Mouse (Mus musculus) large intestine, adult 2 months (tissue): ENCODE data around the gene Ccser2. TPM values are rescaled to one million over a fixed set of nuclear protein-coding genes. Genes with fewer than 3 reads are reported as not detected.
A peak's percentile ranks its signal among the peaks of the same experiment; 100 is the strongest.

ENCODE experiments used
- DNase-seq: peaks from one replicate; pipeline ENCODE4 v3.0.0-alpha.2; 2012; ENCODE audit warnings: low read depth, low spot score
- WGBS: fragments of 180-500 bp; shearing (Covaris S2); methylation state at CpG from one replicate; pipeline ENCODE4 v1.1.7; 2018; 5-methylcytosine and 5-hydroxymethylcytosine counted together
- polyA plus RNA-seq: library from polyadenylated mRNA; depleted of rRNA; stranded (reverse); fragments of >200 nt; gene quantifications from 2 replicates; pipeline ENCODE4 v1.2.3, GENCODE M21; 2012

Ccser2 gene
- polyA plus RNA-seq, 1 experiment, result 11.4 TPM

DNA sequence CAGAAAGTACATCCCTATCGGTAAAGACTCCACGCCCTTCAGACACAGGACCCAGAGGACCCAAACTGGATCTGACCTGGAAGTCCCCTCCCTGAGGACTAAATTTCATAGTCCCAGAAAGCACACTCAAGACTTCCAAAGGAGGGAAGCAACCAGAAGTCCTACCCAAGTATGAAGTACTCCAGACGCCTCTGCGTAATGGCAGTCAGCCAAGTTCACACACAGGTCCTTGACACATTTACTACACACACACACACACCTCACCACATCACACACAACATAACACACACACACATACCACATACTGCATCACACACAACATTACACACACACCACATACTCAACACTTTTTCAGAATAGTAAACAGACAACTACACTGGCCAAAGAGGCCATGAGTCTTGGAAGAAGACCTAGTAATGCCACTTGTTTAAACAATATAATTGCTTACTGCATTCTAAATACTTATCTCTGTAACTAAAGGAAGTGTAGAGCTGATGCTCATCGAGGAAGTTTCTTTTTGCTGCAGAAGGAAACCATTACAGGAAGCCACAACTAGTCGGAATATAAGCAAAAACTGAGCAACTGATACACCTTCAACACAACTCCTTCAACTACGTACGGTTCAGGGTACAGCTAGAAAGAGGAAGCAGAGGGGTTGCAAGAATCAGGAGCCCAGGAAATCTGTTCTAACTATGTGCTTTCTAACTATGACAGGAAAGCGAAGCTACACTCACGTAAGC lies 15.7 kb downstream of the Ccser2 start:
- no peak for DNase-seq
- WGBS, result 56% methylated on average over 10 of the region's 10 CpGs

GRCm38 (mm10) chr14:36952142-36952541 lies 16.4 kb downstream of the Ccser2 start:
- 10% methylated on average over 2 of the region's 2 CpGs for WGBS
- DNase-seq, result no peak

DNA sequence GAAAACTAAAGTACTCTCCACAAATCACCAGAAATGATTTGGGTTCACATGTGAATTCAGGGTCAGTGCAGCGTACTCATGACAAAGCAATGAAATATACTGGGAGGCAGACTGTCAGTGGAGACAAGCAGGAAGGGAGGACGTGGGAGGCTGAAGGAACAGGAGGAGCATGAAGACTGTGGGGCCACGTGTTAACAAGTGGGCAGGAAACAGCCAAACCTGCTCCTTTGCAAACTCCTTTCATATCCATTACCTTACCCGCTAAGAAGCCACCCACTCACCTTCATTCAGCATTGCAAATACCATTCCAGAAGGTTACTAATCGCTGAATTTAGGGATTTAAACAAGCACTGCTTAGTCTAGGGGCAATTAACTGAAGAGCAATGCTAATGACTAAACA lies 25.9 kb downstream of the Ccser2 start:
- WGBS, result 56% methylated on average over 5 of the region's 5 CpGs
- DNase-seq, result no peak

- WGBS, result 74% methylated on average over 2 of the region's 2 CpGs
- DNase-seq, result no peak
These were observed 30.6 kb downstream of the Ccser2 start for GRCm38 (mm10) chr14:36937941-36938340.

DNA sequence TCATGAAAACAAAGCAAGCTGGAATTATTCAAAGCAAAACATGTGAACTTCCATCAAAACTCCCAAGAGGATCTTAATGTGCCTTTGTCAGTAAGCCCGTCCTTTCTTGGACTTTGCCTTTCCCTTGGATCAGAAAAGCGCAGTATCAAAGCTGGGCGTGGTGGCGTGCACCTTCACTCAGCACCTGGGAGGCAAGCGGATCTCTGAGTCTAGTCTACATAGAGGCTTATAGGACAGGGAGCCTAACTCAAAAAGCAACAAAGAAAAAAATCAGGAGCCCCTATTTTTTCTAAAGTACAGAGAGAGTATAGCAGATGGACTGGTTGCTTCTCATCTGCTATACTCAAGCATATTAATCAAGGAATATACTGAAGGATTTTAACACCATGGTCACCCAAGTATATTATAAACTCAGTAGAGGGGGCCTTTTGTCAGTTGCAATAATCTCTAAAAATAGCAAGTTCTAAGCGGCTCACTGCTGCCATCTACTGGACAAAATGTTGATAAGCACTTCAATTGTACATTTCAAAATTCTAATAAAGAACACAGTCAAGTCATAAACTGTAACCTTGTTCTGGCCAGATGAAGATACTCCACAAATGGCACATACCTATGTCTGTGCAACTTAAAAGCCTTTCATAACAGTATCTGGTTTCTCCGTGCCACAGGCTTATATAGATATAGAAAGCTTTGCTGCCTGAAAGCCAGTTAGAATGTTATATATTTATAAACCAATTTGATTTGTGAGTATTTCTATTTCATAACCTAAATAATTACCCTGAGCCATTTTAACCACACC lies 31.3 kb downstream of the Ccser2 start:
- peak; percentile 51 for DNase-seq
- WGBS, result 29% methylated on average over 7 of the region's 7 CpGs

- WGBS, result 28% methylated on average over 10 of the region's 10 CpGs
- DNase-seq, result no peak
These were observed 35.8 kb downstream of the Ccser2 start for GRCm38 (mm10) chr14:36932638-36933382.

- DNase-seq, result no peak
These were observed 36.5 kb downstream of the Ccser2 start for GRCm38 (mm10) chr14:36932038-36932437.

GRCm38 (mm10) chr14:36923383-36923782 lies 45.2 kb downstream of the Ccser2 start:
- 88% methylated on average over 3 of the region's 3 CpGs for WGBS
- DNase-seq, result no peak

DNA sequence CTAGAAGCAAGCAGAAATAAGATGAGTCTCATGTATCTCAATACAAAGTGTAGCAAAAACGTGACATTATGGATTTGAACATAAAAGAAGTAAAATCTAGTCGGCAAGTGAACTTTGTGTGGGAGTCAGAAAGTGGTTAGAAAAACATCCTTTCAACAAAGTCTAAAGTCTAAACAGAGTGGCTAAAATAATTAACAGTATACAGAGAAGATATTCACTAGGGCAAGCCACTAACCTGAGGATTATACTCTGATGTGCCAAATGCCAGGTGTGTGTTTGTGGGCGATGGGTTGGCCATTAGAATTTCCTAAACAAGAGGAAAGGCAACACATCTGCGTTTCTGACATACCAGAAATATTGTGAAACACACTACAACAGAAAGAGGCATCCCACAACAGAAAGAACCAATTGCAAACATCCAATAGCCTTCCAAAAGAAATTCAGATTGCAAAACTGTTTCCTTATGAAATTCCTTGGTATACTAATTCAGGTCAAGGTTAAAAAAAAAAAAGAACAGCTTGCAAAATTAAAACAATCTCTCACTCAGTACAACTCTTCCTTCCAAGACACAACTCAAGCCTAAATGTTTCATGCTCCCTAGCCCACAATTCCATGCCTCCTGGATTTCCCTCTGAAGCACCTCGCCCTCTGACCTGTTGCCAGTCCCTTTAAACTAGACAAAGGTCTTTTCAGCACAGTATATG lies 47.1 kb downstream of the Ccser2 start:
- no peak for DNase-seq
- WGBS, result 71% methylated on average over 5 of the region's 5 CpGs

GRCm38 (mm10) chr14:36919886-36920285 lies 48.7 kb downstream of the Ccser2 start:
- 66% methylated on average over 8 of the region's 8 CpGs for WGBS
- no peak for DNase-seq

GRCm38 (mm10) chr14:36919146-36919545 lies 49.4 kb downstream of the Ccser2 start:
- DNase-seq, result peak; percentile 55
- WGBS, result 8% methylated on average over 13 of the region's 13 CpGs

DNA sequence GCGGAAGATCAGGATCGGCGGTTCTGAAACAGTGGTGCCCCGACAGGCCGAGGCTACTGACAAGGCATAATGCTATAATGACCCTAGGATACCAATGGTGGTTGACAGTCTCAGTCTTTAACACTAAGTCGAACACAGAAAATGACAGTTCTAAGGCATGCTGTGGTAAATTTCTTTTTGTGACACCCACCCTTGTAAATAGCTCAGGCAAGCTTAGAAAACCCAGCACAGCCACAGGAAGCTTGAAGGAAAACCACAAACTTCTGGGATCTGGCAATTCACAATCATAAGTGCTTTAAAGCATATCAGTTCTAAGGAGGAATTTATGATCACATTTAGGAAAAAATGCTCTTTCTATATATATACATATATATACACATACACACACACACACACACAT lies 53.4 kb downstream of the Ccser2 start:
- 94% methylated on average over 6 of the region's 6 CpGs for WGBS
- DNase-seq, result no peak

DNA sequence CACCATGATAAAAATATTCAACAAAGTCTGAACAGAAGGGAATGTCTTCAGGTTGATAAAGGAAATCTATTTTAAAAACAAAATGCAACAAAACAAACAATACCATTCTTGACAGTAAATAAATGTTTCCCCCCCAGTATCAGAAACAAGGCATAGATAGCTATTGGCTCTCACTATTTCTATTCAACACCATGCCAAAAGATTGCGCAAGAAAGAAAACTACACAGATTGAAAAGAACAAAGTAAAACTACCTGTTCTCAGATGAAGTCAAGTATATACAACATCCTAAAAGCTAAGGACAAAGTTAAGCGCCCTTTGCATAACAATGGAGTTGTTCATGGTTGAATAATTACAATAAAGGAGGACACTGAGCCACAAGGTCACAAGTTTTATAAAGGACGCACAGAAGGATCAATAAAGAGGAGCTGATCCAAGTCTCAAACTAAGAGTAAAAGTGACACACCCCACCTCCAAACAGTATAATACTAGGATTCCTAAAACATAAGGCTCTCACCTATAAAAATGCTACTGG lies 54.0 kb downstream of the Ccser2 start:
- 68% methylated on average over 3 of the region's 3 CpGs for WGBS
- DNase-seq, result no peak

GRCm38 (mm10) chr14:36911738-36912137 lies 56.8 kb downstream of the Ccser2 start:
- no peak for DNase-seq
- 44% methylated on average over 6 of the region's 6 CpGs for WGBS

DNA sequence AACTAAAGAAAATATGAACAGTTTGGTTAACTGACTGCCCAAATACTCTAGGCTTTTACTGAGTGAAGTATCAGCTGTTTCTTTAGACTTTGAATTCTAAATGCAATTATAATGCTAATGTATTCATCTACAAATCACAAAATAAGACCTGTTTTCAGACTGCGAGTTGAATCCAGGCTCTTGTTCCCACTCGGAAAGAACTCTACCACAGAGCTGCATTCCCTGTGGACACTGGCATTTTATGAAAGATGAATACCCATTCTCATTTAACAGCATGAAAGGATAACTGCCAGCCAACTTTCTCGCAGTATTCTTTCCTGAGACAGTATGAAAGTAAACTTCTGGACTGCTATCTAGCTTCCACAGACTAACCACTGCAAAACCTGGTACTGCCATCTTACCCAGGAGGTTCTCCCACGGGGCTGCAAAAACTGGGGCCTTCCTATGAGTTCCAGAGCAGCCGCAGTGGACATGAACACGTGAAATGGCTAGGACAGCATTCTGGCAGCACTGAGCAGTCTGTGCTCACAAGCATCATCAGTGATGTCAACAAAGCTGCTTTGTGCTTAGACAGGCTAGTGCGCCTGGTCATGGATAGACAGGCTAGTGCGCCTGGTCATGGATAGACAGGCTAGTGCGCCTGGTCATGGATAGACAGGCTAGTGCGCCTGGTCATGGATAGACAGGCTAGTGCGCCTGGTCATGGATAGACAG lies 62.6 kb downstream of the Ccser2 start:
- 92% methylated on average over 11 of the region's 11 CpGs for WGBS
- no peak for DNase-seq

DNA sequence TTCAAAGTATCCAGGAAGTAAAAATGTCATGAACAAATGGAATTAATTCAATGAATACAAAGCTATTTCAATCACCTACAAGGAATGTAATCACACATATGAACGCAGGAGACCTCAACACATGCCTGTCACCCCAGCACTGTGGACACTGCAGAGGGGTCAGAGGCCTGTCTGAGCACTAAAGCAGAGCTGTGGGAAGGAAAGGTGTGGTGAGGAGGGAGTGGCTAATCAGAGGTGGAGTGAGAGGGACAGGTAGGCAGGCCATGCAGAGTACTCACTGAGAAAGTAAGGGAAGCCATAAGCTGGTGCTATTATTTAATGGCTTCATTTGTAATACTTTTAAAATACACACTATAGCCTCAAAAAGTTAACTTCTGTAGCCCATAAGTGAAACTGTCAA lies 64.4 kb downstream of the Ccser2 start:
- 43% methylated on average over 1 of the region's 1 CpGs for WGBS
- no peak for DNase-seq

DNA sequence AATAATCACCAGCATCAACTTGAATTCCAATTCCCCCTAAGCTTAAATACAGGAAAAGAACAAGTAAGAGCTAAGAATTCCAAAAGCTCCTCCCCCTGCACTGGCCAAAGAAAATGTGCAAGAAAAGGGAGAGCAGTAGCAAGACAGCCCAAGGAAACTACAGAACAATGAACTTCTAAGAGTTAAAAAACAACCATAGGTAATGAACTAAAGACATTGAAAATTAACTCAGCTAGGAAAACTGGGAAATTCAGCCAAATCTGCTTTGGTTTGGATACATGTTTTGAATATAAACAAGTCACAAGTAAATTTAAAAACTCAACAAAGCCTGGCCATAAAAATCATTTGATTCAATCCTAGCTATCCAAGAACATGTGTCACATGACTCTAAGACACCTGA lies 67.7 kb downstream of the Ccser2 start:
- no peak for DNase-seq

DNA sequence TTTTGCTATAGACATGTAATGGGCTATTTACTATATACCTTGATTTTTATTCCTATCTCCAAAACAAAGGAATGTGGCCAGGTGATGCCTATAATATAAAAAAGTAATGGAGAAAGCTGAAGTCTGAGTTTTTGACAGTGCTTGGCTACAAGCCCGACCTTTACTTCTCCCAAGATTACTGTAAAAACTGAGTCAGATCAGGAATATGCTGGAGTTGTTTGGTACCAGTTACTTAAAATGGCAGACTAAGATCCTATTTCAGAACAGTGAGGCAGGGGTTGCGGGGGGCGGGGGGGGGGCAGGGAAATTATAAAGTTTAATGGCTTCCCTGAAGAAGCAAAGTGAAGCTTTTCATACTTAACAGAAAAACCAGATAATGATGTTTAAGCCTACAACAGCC lies 73.9 kb downstream of the Ccser2 start:
- 85% methylated on average over 3 of the region's 3 CpGs for WGBS
- no peak for DNase-seq

DNA sequence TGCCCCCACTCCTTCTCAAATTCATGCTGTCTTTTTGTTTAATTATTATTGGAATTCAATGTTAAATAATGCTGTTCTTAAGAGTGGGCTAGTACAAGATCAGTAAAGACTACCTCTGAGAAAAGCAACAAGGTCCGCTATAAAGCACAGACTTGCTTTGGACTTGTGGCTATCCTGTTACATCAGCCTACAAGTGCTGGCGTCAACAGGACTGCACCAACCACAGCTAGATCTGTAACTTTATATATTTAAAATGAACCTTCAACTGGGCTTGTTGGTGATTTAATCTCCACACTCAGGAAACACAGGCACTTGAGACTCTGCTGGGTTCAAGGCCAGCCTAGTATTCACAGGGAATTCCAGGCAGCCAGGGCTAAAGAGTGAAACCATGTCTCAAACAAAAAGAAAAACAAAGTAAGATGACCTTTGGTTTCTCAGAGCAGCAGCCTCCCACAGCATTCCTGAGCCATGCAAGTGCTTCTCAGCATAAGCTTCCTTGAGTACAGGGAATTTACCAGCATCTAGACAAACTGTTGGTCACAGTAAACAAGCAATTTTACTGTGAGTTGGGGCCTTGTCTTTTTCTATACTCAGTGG lies 75.7 kb downstream of the Ccser2 start:
- WGBS, result 57% methylated on average over 2 of the region's 2 CpGs
- DNase-seq, result no peak
